Mouse (Mus musculus) heart, embryonic 13.5 days (tissue): ENCODE data around the gene Grap2. TPM values are rescaled to one million over a fixed set of nuclear protein-coding genes. Genes with fewer than 3 reads are reported as not detected.

Experiments used
- ATAC-seq: fragments of 200-750 bp; cut with Nextera tagmentation; 2 replicates; pipeline ENCODE4 v1.8.0; 2017; ENCODE audit warnings: moderate TSS enrichment; ENCODE audit not compliant: insufficient number of reproducible peaks, low FRiP score, low TSS enrichment; ENCODE audit errors: extremely low read depth
- H3K27ac ChIP-seq: fragments of 300-500 bp; sonication (generic); replicated peaks from 2 replicates; pipeline ENCODE4 v1.5.1; 2015; ENCODE audit warnings: moderate library complexity, mild to moderate bottlenecking, inconsistent platforms
- H3K27me3 ChIP-seq: fragments of 300-500 bp; sonication (generic); replicated peaks from 2 replicates; pipeline ENCODE4 v1.6.1; 2015; ENCODE audit warnings: mild to moderate bottlenecking, inconsistent platforms
- H3K36me3 ChIP-seq: fragments of 300-500 bp; sonication (generic); 2 replicates; pipeline ENCODE4 v1.6.1; 2015; ENCODE audit warnings: mild to moderate bottlenecking, inconsistent platforms
- H3K4me1 ChIP-seq: fragments of 300-500 bp; sonication (generic); 2 replicates; pipeline ENCODE4 v1.6.1; 2015; ENCODE audit warnings: inconsistent platforms
- H3K4me2 ChIP-seq: fragments of 300-500 bp; sonication (generic); 2 replicates; pipeline ENCODE4 v1.6.1; 2015; ENCODE audit warnings: inconsistent platforms, mild to moderate bottlenecking, moderate library complexity
- H3K4me3 ChIP-seq: fragments of 300-500 bp; sonication (generic); 2 replicates; pipeline ENCODE4 v1.5.1; 2015; ENCODE audit warnings: moderate library complexity, mild to moderate bottlenecking, inconsistent platforms
- H3K9ac ChIP-seq: fragments of 300-500 bp; sonication (generic); 2 replicates; pipeline ENCODE4 v1.6.1; 2015; ENCODE audit warnings: inconsistent platforms, mild to moderate bottlenecking, moderate library complexity
- H3K9me3 ChIP-seq: fragments of 300-500 bp; sonication (generic); 2 replicates; pipeline ENCODE4 v1.6.1; 2016; ENCODE audit warnings: inconsistent platforms
- WGBS: fragments of 180-500 bp; shearing (Covaris S2); methylation state at CpG from one replicate; pipeline ENCODE4 v1.1.7; 2015; ENCODE audit warnings: mixed read lengths; 5-methylcytosine and 5-hydroxymethylcytosine counted together
- polyA plus RNA-seq: library from polyadenylated mRNA; unstranded; fragments of >200 nt; fragmentation: Nextera tagmentation; extraction: Ambion mirVana; gene quantifications from 2 replicates; pipeline ENCODE4 v1.2.1, GENCODE M21; 2015

The Grap2 gene
- polyA plus RNA-seq, 1 experiment from 2014 or later: 8.8 TPM

DNA sequence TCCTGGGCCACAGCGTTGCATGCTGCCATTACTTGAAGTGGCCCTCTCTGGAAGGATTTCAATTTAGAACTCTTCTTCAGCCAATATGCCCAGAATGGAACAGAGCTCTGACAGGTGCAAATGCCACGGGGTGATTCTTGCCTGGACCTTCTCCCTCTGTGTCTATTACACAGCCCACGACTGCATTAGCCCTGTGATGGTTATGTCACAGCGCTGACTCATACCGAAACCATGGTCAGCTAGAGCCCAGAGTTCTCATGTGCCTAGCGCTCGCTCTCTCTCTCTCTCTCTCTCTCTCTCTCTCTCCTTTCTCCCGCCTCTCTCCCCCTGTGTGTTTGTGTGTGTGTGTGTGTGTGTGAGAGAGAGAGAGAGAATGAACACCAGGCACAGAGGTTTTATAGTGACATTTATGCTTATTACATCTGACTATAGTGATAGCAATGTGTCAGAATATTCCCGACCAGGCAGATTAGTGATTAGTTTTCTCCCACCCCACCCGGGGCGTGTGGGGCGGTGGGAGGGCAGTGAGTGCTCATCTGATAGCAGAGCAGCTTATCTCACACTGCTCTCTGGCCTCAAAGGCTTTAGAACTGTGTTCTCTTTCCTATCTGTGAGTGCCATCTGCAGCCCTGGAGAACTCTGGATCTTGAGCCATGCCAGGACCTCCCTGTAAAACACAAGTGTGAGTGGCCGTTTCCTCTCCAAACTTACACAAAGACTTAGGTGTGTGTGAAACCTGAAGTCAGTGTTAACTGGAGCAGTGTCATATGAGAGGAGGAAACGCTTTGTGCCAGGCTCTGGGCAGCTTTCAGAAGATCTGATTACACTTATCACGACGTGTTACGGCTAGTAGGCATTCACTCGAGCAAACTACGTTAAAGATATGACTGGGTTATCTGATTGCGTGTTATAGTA, 10.4 kb downstream of the Grap2 start:
- 42% methylated on average over 20 of the region's 20 CpGs for whole genome bisulfite sequencing
- peaks cover 12% of the 10 kb centered on the region for H3K4me1 ChIP-seq

DNA sequence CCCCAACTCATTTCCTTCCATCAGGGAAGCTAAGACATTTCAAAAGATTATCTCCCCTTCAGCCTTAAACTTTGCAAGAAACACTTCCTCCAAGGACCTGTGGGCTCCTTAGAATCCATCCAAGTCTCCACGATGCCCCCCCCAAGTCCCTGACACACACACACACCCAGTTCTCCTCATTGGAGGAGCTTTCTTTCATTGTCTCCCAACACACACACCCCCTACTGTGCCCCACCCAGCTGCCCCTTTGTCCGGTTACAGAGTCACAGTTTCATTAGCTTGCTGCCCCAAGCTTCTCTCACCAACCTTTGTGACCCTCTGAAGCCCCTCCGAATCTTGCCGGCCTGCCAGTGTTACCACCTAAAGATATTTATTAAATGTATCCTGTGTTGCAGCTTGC, 13.9 kb downstream of the Grap2 start:
- ATAC-seq: no peak
- Histone ChIP-seq H3K27me3 (peaks cover 48% of the 10 kb centered on the region), H3K36me3 (no peaks in the 10 kb centered on the region), H3K4me3 (no peak overlapping the region), H3K9me3 (no peaks in the 10 kb centered on the region), H3K9ac (no peak overlapping the region), H3K27ac (no peak overlapping the region), H3K4me2 (no peak overlapping the region), H3K4me1 (peaks cover 17% of the 10 kb centered on the region; the same call in 1 of the 2 replicates)
- WGBS: 56% methylated on average over 4 of the region's 4 CpGs

More for the DNA sequence above, 10.4 kb downstream of the Grap2 start:
- no peak overlapping the region for H3K27ac ChIP-seq
- no peak for ATAC-seq
- peaks cover 73% of the 10 kb centered on the region for H3K27me3 ChIP-seq
- peak overlapping the region; percentile 24; the same call in 1 of the 2 replicates for H3K4me2 ChIP-seq
- no peaks in the 10 kb centered on the region for H3K9me3 ChIP-seq
- no peak overlapping the region for H3K4me3 ChIP-seq
- H3K9ac ChIP-seq: no peak overlapping the region
- no peaks in the 10 kb centered on the region for H3K36me3 ChIP-seq

GRCm38 (mm10) chr15:80590641-80591040, 18.2 kb downstream of the Grap2 start:
- Histone ChIP-seq H3K36me3 (no peaks in the 10 kb centered on the region), H3K4me3 (no peak overlapping the region), H3K27me3 (peaks cover 27% of the 10 kb centered on the region; the same call in 1 of the 2 replicates), H3K9ac (no peak overlapping the region), H3K27ac (no peak overlapping the region), H3K4me1 (peaks cover 14% of the 10 kb centered on the region; the same call in 1 of the 2 replicates), H3K9me3 (no peaks in the 10 kb centered on the region), H3K4me2 (no peak overlapping the region)
- 80% methylated on average over 5 of the region's 5 CpGs for WGBS
- no peak for ATAC-seq

GRCm38 (mm10) chr15:80592737-80593136, 20.3 kb downstream of the Grap2 start:
- ATAC-seq: no peak
- Histone ChIP-seq H3K4me3 (no peak overlapping the region), H3K27me3 (peaks cover 23% of the 10 kb centered on the region; the same call in 1 of the 2 replicates), H3K9me3 (no peaks in the 10 kb centered on the region), H3K9ac (no peak overlapping the region), H3K4me2 (no peak overlapping the region), H3K27ac (no peak overlapping the region), H3K36me3 (no peaks in the 10 kb centered on the region), H3K4me1 (peaks cover 14% of the 10 kb centered on the region; the same call in 1 of the 2 replicates)
- WGBS: 80% methylated on average over 6 of the region's 6 CpGs

DNA sequence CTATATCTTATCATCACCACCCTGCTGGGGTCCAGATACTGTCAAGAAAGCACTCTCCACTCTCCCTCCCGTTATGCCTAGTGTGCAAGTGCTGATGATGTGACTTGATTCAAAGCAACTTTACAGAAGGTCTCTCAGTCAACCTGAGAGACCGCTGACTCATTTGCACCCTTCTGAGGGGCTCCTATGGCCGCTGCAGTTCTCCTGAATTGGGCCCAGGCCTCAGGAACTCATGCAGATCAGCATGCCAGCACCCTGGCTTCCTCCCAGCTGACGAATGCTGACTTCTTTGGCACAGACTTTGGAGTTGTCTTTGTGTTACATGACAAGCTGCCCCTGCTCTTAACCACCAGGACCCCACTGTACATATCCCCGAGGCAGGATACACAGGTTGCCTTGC, 21.5 kb downstream of the Grap2 start:
- H3K36me3 ChIP-seq: no peaks in the 10 kb centered on the region
- no peak overlapping the region for H3K4me2 ChIP-seq
- peaks cover 18% of the 10 kb centered on the region for H3K4me1 ChIP-seq
- no peak overlapping the region for H3K4me3 ChIP-seq
- 41% methylated on average over 5 of the region's 5 CpGs for WGBS
- H3K9me3 ChIP-seq: no peaks in the 10 kb centered on the region
- no peak for ATAC-seq
- H3K27ac ChIP-seq: no peak overlapping the region
- H3K9ac ChIP-seq: no peak overlapping the region
- peaks cover 21% of the 10 kb centered on the region; the same call in 1 of the 2 replicates for H3K27me3 ChIP-seq

DNA sequence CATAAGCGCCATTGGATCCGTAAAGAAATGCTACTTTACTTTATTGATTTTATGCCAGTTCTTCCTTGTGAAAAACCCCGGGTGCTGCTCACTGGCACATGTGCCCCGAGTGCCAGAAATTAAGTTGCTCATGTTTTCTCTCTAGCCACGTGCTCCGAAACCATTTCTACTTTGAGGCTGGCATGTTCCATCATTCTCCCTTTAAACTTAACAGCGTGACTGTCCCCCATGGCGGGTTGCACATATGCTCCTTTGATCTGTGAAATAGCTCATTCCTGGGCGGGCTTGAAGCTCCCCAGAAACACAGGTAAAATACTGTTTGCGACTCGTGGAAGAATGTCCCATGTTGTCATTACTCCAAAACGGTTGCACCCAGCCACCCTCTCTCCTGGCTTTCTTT, 26.4 kb downstream of the Grap2 start:
- no peaks in the 10 kb centered on the region for H3K36me3 ChIP-seq
- no peak for ATAC-seq
- no peaks in the 10 kb centered on the region for H3K9me3 ChIP-seq
- peak overlapping the region; percentile 28; the same call in 1 of the 2 replicates for H3K4me3 ChIP-seq
- H3K4me1 ChIP-seq: peaks cover 22% of the 10 kb centered on the region
- no peak overlapping the region for H3K9ac ChIP-seq
- 66% methylated on average over 12 of the region's 12 CpGs for WGBS
- H3K4me2 ChIP-seq: peak overlapping the region; percentile 62
- H3K27me3 ChIP-seq: peaks cover 8% of the 10 kb centered on the region; the same call in 1 of the 2 replicates
- H3K27ac ChIP-seq: no peak overlapping the region

- H3K27ac ChIP-seq: no peak overlapping the region
- peaks cover 17% of the 10 kb centered on the region for H3K4me1 ChIP-seq
- peaks cover 8% of the 10 kb centered on the region; the same call in 1 of the 2 replicates for H3K27me3 ChIP-seq
- H3K9ac ChIP-seq: 0 out of 2 replicates have a peak overlapping the region, but pooled peaks have one; percentile 45
- no peaks in the 10 kb centered on the region for H3K9me3 ChIP-seq
- H3K4me2 ChIP-seq: peak overlapping the region; percentile 62
- 32% methylated on average over 16 of the region's 16 CpGs for WGBS
- H3K36me3 ChIP-seq: no peaks in the 10 kb centered on the region
- H3K4me3 ChIP-seq: peak overlapping the region; percentile 28
- ATAC-seq: peak; percentile 83
These were observed 26.9 kb downstream of the Grap2 start for GRCm38 (mm10) chr15:80599213-80599750.

GRCm38 (mm10) chr15:80599843-80600242, 27.4 kb downstream of the Grap2 start:
- H3K27me3 ChIP-seq: peaks cover 7% of the 10 kb centered on the region; the same call in 1 of the 2 replicates
- no peak overlapping the region for H3K9ac ChIP-seq
- no peaks in the 10 kb centered on the region for H3K9me3 ChIP-seq
- peaks cover 17% of the 10 kb centered on the region for H3K4me1 ChIP-seq
- no peak for ATAC-seq
- WGBS: 41% methylated on average over 4 of the region's 4 CpGs
- no peak overlapping the region; the same call in 1 of the 2 replicates for H3K4me3 ChIP-seq
- no peaks in the 10 kb centered on the region for H3K36me3 ChIP-seq
- no peak overlapping the region for H3K27ac ChIP-seq
- H3K4me2 ChIP-seq: peak overlapping the region; percentile 62

- no peak overlapping the region for H3K4me2 ChIP-seq
- no peaks in the 10 kb centered on the region for H3K9me3 ChIP-seq
- no peak for ATAC-seq
- peaks cover 17% of the 10 kb centered on the region for H3K4me1 ChIP-seq
- no peak overlapping the region for H3K9ac ChIP-seq
- no peaks in the 10 kb centered on the region for H3K36me3 ChIP-seq
- 69% methylated on average over 7 of the region's 7 CpGs for WGBS
- H3K27ac ChIP-seq: no peak overlapping the region
- H3K27me3 ChIP-seq: no peaks in the 10 kb centered on the region; the same call in 1 of the 2 replicates
- H3K4me3 ChIP-seq: no peak overlapping the region
These were observed 29.1 kb downstream of the Grap2 start for GRCm38 (mm10) chr15:80601456-80601855.

DNA sequence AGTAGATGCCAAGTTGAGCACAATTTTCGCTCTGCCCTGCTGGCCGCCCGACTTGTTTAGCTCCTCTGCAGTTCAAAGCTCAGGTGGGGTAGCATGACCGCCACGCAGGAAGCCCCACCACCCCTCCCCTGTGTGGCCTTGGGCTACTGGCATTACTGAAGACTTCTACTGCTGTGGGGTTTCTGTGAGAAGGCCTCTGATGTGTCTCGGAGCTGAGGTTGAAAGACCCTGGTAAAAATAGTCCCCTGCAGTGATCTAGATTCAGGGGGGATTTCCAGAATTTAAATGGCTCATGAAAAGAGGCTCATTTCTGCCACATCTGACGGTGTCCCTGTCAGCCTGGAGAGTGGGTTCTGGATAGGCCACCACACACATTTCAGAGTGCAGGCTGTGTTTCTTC, 30.1 kb downstream of the Grap2 start:
- H3K27me3 ChIP-seq: no peaks in the 10 kb centered on the region; the same call in 1 of the 2 replicates
- H3K27ac ChIP-seq: no peak overlapping the region
- H3K4me2 ChIP-seq: no peak overlapping the region
- no peaks in the 10 kb centered on the region for H3K9me3 ChIP-seq
- peaks cover 17% of the 10 kb centered on the region for H3K4me1 ChIP-seq
- H3K36me3 ChIP-seq: no peaks in the 10 kb centered on the region
- H3K9ac ChIP-seq: no peak overlapping the region
- no peak for ATAC-seq
- no peak overlapping the region for H3K4me3 ChIP-seq
- 72% methylated on average over 7 of the region's 7 CpGs for WGBS

DNA sequence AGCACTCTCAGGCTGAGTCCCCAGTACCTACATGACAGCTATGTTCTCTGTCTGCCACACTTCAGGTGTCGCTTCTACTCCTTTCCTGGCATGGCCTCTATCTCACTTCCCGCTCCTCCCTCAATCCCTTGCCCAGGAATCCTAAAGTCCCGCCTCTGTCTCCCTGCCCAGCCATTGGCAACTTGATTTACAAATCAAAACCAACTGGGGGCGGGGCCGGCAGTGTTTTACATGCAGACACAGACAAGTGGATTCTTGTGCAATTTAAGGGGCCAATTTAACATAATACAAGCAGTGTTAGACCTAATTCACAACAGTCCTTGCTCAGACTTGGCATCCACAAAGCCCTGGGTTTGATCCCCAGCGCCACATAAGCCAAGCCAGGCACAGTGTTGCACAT, 31.6 kb downstream of the Grap2 start:
- Histone ChIP-seq H3K4me2 (no peak overlapping the region), H3K36me3 (no peaks in the 10 kb centered on the region), H3K9me3 (no peaks in the 10 kb centered on the region), H3K9ac (no peak overlapping the region), H3K27me3 (peaks cover 4% of the 10 kb centered on the region; the same call in 1 of the 2 replicates), H3K4me3 (no peak overlapping the region), H3K27ac (no peak overlapping the region), H3K4me1 (peaks cover 12% of the 10 kb centered on the region)
- no peak for ATAC-seq
- WGBS: 81% methylated on average over 6 of the region's 6 CpGs
